Mouse (Mus musculus) ES-Bruce4 (cell line): ENCODE data around the gene Lrrc56. TPM values are rescaled to one million over a fixed set of nuclear protein-coding genes. Genes with fewer than 3 reads are reported as not detected.

Experiments used
- H3K27ac ChIP-seq: 2 replicates; pipeline ENCODE4 v1.5.1; 2012; ENCODE audit warnings: low read length, inconsistent platforms; ENCODE audit not compliant: insufficient read depth
- H3K27me3 ChIP-seq: 2 replicates; pipeline ENCODE4 v1.6.1; 2012; ENCODE audit warnings: mild to moderate bottlenecking, low read length, inconsistent platforms; ENCODE audit not compliant: control insufficient read depth, poor library complexity, insufficient read depth, severe bottlenecking
- H3K36me3 ChIP-seq: 2 replicates; pipeline ENCODE4 v1.6.1; 2012; ENCODE audit warnings: inconsistent platforms, mild to moderate bottlenecking, low read length, moderate library complexity; ENCODE audit not compliant: control insufficient read depth, poor library complexity, insufficient read depth, severe bottlenecking
- H3K4me1 ChIP-seq: one replicate; pipeline ENCODE4 v1.8.1; 2011; ENCODE audit warnings: low read length; ENCODE audit not compliant: control insufficient read depth, insufficient read depth
- H3K4me3 ChIP-seq: 2 replicates; pipeline ENCODE4 v1.5.1; 2011; ENCODE audit warnings: low read depth, mild to moderate bottlenecking, low read length
- H3K9ac ChIP-seq: 2 replicates; pipeline ENCODE4 v1.6.1; 2012; ENCODE audit warnings: low read depth, mild to moderate bottlenecking, inconsistent platforms; ENCODE audit not compliant: poor library complexity, severe bottlenecking
- H3K9me3 ChIP-seq: replicated peaks from 2 replicates; pipeline ENCODE4 v1.6.1; 2012; ENCODE audit warnings: mild to moderate bottlenecking, low read length, inconsistent platforms; ENCODE audit not compliant: control insufficient read depth, poor library complexity, insufficient read depth, severe bottlenecking
- CTCF ChIP-seq: IDR thresholded peaks from one replicate; pipeline ENCODE4 v1.8.1; 2011; ENCODE audit warnings: low read depth, low read length
- EP300 ChIP-seq: IDR thresholded peaks from 2 replicates; pipeline ENCODE4 v1.6.1; 2011; ENCODE audit warnings: low read depth, low read length; ENCODE audit not compliant: insufficient read depth
- POLR2A ChIP-seq: IDR thresholded peaks from one replicate; pipeline ENCODE4 v1.8.1; 2011; ENCODE audit warnings: low read length; ENCODE audit not compliant: insufficient read depth
- polyA plus RNA-seq: library from polyadenylated mRNA; stranded (reverse); fragments of >200 nt; gene quantifications from 2 replicates; pipeline ENCODE4 v1.2.4, GENCODE M21; 2011; ENCODE audit warnings: low read depth; ENCODE audit not compliant: missing spikeins, insufficient read depth, insufficient read length

The Lrrc56 gene
- polyA plus RNA-seq, 1 experiment = 3.4 TPM

DNA sequence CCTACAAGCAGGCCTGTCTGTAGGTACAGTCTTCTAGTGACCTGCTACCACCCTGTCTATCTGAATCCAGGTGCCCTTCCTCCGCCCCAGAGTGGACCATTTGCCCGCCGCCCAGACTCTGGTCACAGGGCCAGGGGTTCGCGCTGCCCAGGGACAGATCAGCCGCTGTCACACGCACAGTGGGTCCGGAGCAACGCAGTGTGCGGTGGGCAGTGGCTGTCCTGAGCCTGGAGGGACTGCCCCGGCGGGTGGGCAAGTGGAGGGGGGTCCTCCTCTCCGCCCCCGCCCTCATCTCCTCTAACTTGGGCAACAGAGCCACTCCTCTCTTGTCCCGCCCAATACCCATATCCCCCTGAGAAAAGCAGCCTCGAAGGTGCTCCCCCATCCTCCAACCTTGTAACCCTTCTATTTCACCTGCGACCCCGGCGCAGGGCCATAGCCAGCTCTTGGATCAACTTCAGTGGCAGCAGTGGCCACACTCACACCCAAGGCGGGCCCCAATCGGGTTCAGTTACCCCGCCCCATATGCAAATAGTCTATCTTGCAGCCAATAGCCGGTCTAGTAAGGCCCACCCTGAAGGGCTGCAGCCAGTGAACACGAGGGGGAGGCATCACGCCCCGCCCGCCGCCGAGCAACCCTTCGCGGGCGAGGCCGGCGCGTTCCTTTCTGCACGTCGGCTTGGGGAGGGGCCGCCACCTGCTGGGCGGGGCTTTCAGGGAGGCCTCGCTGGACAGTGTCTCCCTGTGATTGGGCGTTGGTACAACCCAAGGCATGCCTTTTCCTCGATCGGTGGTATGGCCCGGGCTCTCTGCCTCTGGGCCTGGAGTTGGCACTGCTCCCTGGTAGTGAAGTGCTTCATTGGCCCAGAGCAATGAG is 27.5 kb downstream of the Lrrc56 start:
- H3K4me3 ChIP-seq = peak overlapping the region; percentile 71
- peaks cover 6% of the 10 kb centered on the region for H3K4me1 ChIP-seq
- no peaks in the 10 kb centered on the region for H3K9me3 ChIP-seq
- H3K27ac ChIP-seq = no peak overlapping the region
- H3K36me3 ChIP-seq = 0 out of 2 replicates have a peak, but pooled peaks cover 5% of the 10 kb centered on the region
- peak overlapping the region; percentile 21 for H3K9ac ChIP-seq
- H3K27me3 ChIP-seq = no peaks in the 10 kb centered on the region
- TF ChIP-seq EP300 (0 out of 2 replicates have a peak, but pooled peaks have one; percentile 40), POLR2A (peak; percentile 82), CTCF (no peak)

DNA sequence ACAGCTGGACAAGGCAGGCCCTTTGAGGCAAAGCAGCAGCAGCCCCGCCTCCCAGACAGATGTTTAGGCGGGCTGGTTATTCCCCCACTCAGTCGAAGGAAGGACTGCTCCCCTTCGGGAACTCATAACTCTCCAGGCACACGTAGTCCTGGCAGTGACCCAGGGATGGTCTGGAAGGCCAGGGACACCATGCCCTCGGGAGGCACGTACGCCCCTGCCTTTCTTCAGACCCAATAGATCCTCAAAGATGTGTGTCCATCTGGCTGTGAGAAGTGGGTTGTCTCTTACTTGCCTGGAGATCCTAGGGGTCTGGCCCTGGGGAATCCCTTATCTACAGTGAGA is 28.1 kb downstream of the Lrrc56 start:
- H3K36me3 ChIP-seq = 0 out of 2 replicates have a peak, but pooled peaks cover 5% of the 10 kb centered on the region
- no peak overlapping the region for H3K27ac ChIP-seq

DNA sequence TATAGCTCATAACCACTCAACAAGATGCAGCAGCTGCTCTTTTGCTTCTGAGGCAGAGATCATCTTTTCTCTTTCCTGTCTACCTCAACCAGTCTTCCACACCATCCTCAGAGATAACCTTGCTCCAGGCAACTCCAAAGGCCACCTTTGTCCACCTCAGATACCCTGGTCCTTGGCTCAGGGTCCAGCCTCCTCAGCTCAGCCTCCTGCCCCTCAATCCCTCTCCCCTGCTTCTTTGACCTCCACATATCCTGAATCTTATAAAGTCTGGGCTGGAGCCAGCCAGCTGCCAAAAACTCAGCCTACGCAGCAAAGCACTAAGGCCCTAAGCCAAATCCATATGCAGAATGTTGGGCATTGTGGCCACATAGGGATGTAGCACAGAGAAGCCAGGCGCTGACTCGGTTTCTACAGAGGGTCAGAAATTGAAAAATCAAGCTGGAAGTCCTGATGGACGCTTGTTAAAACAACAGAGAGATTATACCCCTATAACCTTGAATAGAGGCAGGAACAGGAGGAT is 28.8 kb downstream of the Lrrc56 start:
- Histone ChIP-seq H3K36me3 (0 out of 2 replicates have a peak, but pooled peaks cover 3% of the 10 kb centered on the region), H3K27me3 (no peaks in the 10 kb centered on the region), H3K4me1 (peaks cover 6% of the 10 kb centered on the region), H3K9me3 (no peaks in the 10 kb centered on the region), H3K9ac (0 out of 2 replicates have a peak overlapping the region, but pooled peaks have one; percentile 21), H3K27ac (no peak overlapping the region), H3K4me3 (no peak overlapping the region)
- TF ChIP-seq CTCF = no peak
- no peak for TF ChIP-seq POLR2A
- no peak for TF ChIP-seq EP300

More for the DNA sequence above, 28.1 kb downstream of the Lrrc56 start:
- H3K9ac ChIP-seq = peak overlapping the region; percentile 21
- H3K4me1 ChIP-seq = peaks cover 6% of the 10 kb centered on the region
- H3K27me3 ChIP-seq = no peaks in the 10 kb centered on the region
- H3K9me3 ChIP-seq = no peaks in the 10 kb centered on the region
- TF ChIP-seq POLR2A (no peak), CTCF (no peak), EP300 (no peak)
- H3K4me3 ChIP-seq = peak overlapping the region; percentile 50

DNA sequence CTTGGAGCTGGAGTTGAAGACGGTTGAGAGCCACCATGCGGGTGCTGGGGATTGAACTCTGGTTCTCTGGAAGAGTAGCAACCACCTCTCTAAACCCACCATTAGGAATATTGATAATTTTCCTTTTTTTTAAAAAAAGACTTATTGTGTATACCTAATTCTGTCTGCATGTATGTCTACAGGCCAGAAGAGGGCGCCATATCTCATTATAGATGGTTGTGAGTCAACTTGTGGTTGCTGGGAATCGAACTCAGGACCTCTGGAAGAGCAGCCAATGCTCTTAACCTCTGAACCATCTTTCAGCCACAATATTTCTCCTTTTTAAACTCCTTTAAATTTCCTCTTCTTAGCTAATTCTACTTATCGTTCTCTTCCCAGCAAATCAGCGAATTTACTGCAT is 32.6 kb downstream of the Lrrc56 start:
- Histone ChIP-seq H3K9ac (no peak overlapping the region), H3K4me3 (no peak overlapping the region), H3K36me3 (peaks cover 8% of the 10 kb centered on the region), H3K9me3 (no peaks in the 10 kb centered on the region), H3K4me1 (no peaks in the 10 kb centered on the region), H3K27me3 (no peaks in the 10 kb centered on the region), H3K27ac (no peak overlapping the region)
- TF ChIP-seq CTCF (no peak), EP300 (no peak), POLR2A (no peak)

DNA sequence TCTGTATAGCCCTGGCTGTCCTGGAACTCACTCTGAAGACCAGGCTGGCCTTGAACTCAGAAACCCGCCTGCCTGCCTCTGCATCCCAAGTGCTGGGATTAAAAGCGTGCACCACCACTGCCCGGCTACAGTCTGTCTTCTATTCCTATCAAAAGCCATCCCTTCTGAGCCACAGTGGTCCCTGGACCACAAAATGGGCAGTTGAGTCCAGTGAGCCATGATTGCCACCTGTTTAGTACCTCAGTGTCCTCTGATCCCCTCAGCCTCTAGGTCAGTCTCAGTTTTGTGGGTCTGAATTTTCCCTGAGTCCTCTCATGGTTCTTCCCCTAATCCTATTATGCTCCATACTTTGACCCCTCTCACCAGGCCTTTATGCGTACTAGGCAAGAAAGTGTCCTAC is 33.8 kb downstream of the Lrrc56 start:
- Histone ChIP-seq H3K4me1 (no peaks in the 10 kb centered on the region), H3K9ac (0 out of 2 replicates have a peak overlapping the region, but pooled peaks have one; percentile 82), H3K9me3 (no peaks in the 10 kb centered on the region), H3K4me3 (no peak overlapping the region), H3K36me3 (peaks cover 17% of the 10 kb centered on the region), H3K27ac (peak overlapping the region; percentile 8; the same call in 1 of the 2 replicates), H3K27me3 (no peaks in the 10 kb centered on the region)
- no peak for TF ChIP-seq CTCF
- TF ChIP-seq POLR2A = no peak
- TF ChIP-seq EP300 = no peak
